Mouse (Mus musculus) forebrain, embryonic 11.5 days (tissue): ENCODE results near the gene Nek7. TPM values are rescaled to one million over a fixed set of nuclear protein-coding genes. Genes with fewer than 3 reads are reported as not detected.

ENCODE experiments used
- ATAC-seq: fragments of 200-750 bp; cut with Nextera tagmentation; replicated peaks from 2 replicates; pipeline ENCODE4 v1.8.0; 2017; ENCODE audit warnings: moderate TSS enrichment; ENCODE audit not compliant: low FRiP score
- DNase-seq: peaks from one replicate; pipeline ENCODE4 v3.0.0-alpha.2; 2017; ENCODE audit warnings: low spot score
- H3K27ac ChIP-seq: fragments of 300-500 bp; sonication (generic); 2 replicates; pipeline ENCODE4 v1.5.1; 2014; ENCODE audit warnings: low read depth, low read length
- H3K27me3 ChIP-seq: fragments of 300-500 bp; sonication (generic); 2 replicates; pipeline ENCODE4 v1.6.1; 2014; ENCODE audit warnings: mild to moderate bottlenecking, low read length, mixed read lengths; ENCODE audit not compliant: control insufficient read depth, insufficient read depth
- H3K36me3 ChIP-seq: fragments of 300-500 bp; sonication (generic); 2 replicates; pipeline ENCODE4 v1.6.1; 2014; ENCODE audit warnings: mild to moderate bottlenecking, low read length, moderate library complexity, mixed read lengths; ENCODE audit not compliant: control insufficient read depth, insufficient read depth
- H3K4me1 ChIP-seq: fragments of 300-500 bp; sonication (generic); replicated peaks from 2 replicates; pipeline ENCODE4 v1.6.1; 2014; ENCODE audit warnings: low read length, mixed read lengths; ENCODE audit not compliant: control insufficient read depth, insufficient read depth
- H3K4me2 ChIP-seq: fragments of 300-500 bp; sonication (generic); 2 replicates; pipeline ENCODE4 v1.6.1; 2014; ENCODE audit warnings: low read depth, mild to moderate bottlenecking, low read length, moderate library complexity, mixed read lengths; ENCODE audit not compliant: severe bottlenecking
- H3K4me3 ChIP-seq: fragments of 300-500 bp; sonication (generic); 2 replicates; pipeline ENCODE4 v1.5.1; 2014; ENCODE audit warnings: low read depth, low read length
- H3K9ac ChIP-seq: fragments of 300-500 bp; sonication (generic); 2 replicates; pipeline ENCODE4 v1.6.1; 2014; ENCODE audit warnings: low read length
- H3K9me3 ChIP-seq: fragments of 300-500 bp; sonication (generic); 2 replicates; pipeline ENCODE4 v1.6.1; 2016; ENCODE audit warnings: low read length, mixed read lengths; ENCODE audit not compliant: control insufficient read depth
- WGBS: fragments of 180-500 bp; shearing (Covaris S2); extraction: QIAGEN DNeasy Blood & Tissue Kit; methylation state at CpG from one replicate; pipeline ENCODE4 v1.1.7; 2014; 5-methylcytosine and 5-hydroxymethylcytosine counted together
- polyA plus RNA-seq: library from polyadenylated mRNA; unstranded; fragments of >200 nt; fragmentation: Nextera tagmentation; extraction: Ambion mirVana; gene quantifications from 2 replicates; pipeline ENCODE4 v1.2.1, GENCODE M21; 2014

Gene Nek7
- polyA plus RNA-seq, 1 experiment from 2014 or later = 30.7 TPM

GRCm38 (mm10) chr1:138571565-138572361 is 48.2 kb downstream of the Nek7 start:
- Histone ChIP-seq H3K27ac (0 out of 2 replicates have a peak overlapping the region, but pooled peaks have one; percentile 12), H3K9me3 (no peaks in the 10 kb centered on the region), H3K9ac (peak overlapping the region; percentile 27; the same call in 1 of the 2 replicates), H3K36me3 (no peaks in the 10 kb centered on the region), H3K4me2 (no peak overlapping the region), H3K4me3 (no peak overlapping the region), H3K27me3 (no peaks in the 10 kb centered on the region), H3K4me1 (peaks cover 9% of the 10 kb centered on the region)
- peak; percentile 70 for ATAC-seq
- WGBS = 36% methylated on average over 22 of the region's 22 CpGs
- DNase-seq = no peak

- H3K4me1 ChIP-seq = peaks cover 9% of the 10 kb centered on the region
- no peak overlapping the region for H3K4me2 ChIP-seq
- no peak overlapping the region for H3K9ac ChIP-seq
- H3K27ac ChIP-seq = no peak overlapping the region
- H3K4me3 ChIP-seq = no peak overlapping the region
- DNase-seq (no peak), ATAC-seq (no peak)
- H3K27me3 ChIP-seq = no peaks in the 10 kb centered on the region
- 90% methylated on average over 2 of the region's 2 CpGs for WGBS
- H3K36me3 ChIP-seq = no peaks in the 10 kb centered on the region
- no peaks in the 10 kb centered on the region for H3K9me3 ChIP-seq
Measured at GRCm38 (mm10) chr1:138571038-138571441, 48.9 kb downstream of the Nek7 start.

GRCm38 (mm10) chr1:138568434-138569232 is 51.3 kb downstream of the Nek7 start:
- H3K9me3 ChIP-seq = no peaks in the 10 kb centered on the region
- DNase-seq = no peak
- no peak overlapping the region for H3K27ac ChIP-seq
- 87% methylated on average over 6 of the region's 6 CpGs for WGBS
- ATAC-seq = no peak
- H3K27me3 ChIP-seq = no peaks in the 10 kb centered on the region
- H3K36me3 ChIP-seq = no peaks in the 10 kb centered on the region
- H3K4me1 ChIP-seq = peaks cover 9% of the 10 kb centered on the region
- no peak overlapping the region for H3K4me3 ChIP-seq
- H3K9ac ChIP-seq = no peak overlapping the region
- no peak overlapping the region for H3K4me2 ChIP-seq

- Histone ChIP-seq H3K4me1 (peaks cover 9% of the 10 kb centered on the region), H3K27ac (no peak overlapping the region), H3K4me3 (no peak overlapping the region), H3K4me2 (no peak overlapping the region), H3K9ac (no peak overlapping the region), H3K9me3 (no peaks in the 10 kb centered on the region), H3K36me3 (no peaks in the 10 kb centered on the region), H3K27me3 (no peaks in the 10 kb centered on the region)
- DNase-seq (no peak), ATAC-seq (no peak)
- 93% methylated on average over 9 of the region's 9 CpGs for WGBS
Measured at GRCm38 (mm10) chr1:138567946-138568345, 52.0 kb downstream of the Nek7 start.

- Histone ChIP-seq H3K9ac (no peak overlapping the region), H3K9me3 (no peaks in the 10 kb centered on the region), H3K4me1 (no peaks in the 10 kb centered on the region), H3K27ac (no peak overlapping the region), H3K4me3 (no peak overlapping the region), H3K36me3 (no peaks in the 10 kb centered on the region), H3K27me3 (no peaks in the 10 kb centered on the region), H3K4me2 (no peak overlapping the region)
- WGBS = 94% methylated on average over 6 of the region's 6 CpGs
- ATAC-seq (no peak), DNase-seq (no peak)
Measured at GRCm38 (mm10) chr1:138564677-138565076, 55.3 kb downstream of the Nek7 start.

- H3K27ac ChIP-seq = no peak overlapping the region
- H3K9ac ChIP-seq = no peak overlapping the region
- H3K4me2 ChIP-seq = no peak overlapping the region
- ATAC-seq = no peak
- no peak for DNase-seq
- no peak overlapping the region for H3K4me3 ChIP-seq
- 0 out of 2 replicates have a peak, but pooled peaks cover 3% of the 10 kb centered on the region for H3K4me1 ChIP-seq
- 94% methylated on average over 12 of the region's 12 CpGs for WGBS
- no peaks in the 10 kb centered on the region for H3K9me3 ChIP-seq
- H3K36me3 ChIP-seq = no peaks in the 10 kb centered on the region
- no peaks in the 10 kb centered on the region for H3K27me3 ChIP-seq
Measured at GRCm38 (mm10) chr1:138560733-138561132, 59.2 kb downstream of the Nek7 start.

GRCm38 (mm10) chr1:138559213-138560101 is 60.5 kb downstream of the Nek7 start:
- Histone ChIP-seq H3K4me2 (no peak overlapping the region), H3K9ac (no peak overlapping the region), H3K27ac (peak overlapping the region; percentile 19; the same call in 1 of the 2 replicates), H3K4me1 (0 out of 2 replicates have a peak, but pooled peaks cover 3% of the 10 kb centered on the region), H3K4me3 (no peak overlapping the region), H3K9me3 (no peaks in the 10 kb centered on the region), H3K27me3 (no peaks in the 10 kb centered on the region), H3K36me3 (no peaks in the 10 kb centered on the region)
- 51% methylated on average over 12 of the region's 12 CpGs for WGBS
- peak; percentile 63 for ATAC-seq
- DNase-seq = no peak

GRCm38 (mm10) chr1:138558342-138558741 is 61.6 kb downstream of the Nek7 start:
- Histone ChIP-seq H3K36me3 (no peaks in the 10 kb centered on the region), H3K4me1 (0 out of 2 replicates have a peak, but pooled peaks cover 3% of the 10 kb centered on the region), H3K27ac (no peak overlapping the region), H3K9ac (no peak overlapping the region), H3K9me3 (no peaks in the 10 kb centered on the region), H3K27me3 (no peaks in the 10 kb centered on the region), H3K4me3 (no peak overlapping the region), H3K4me2 (no peak overlapping the region)
- 71% methylated on average over 3 of the region's 3 CpGs for WGBS
- DNase-seq = no peak
- 0 out of 2 replicates have a peak, but pooled peaks have one; percentile 47 for ATAC-seq
